Mouse (Mus musculus) frontal cortex, adult (tissue): ENCODE data around the gene Wdr37.
"Not testable (repeated sequence)": the region's sequence is repeated elsewhere in the genome, so short reads cannot be mapped to it uniquely, and the experiment has no call there.

ENCODE experiments used
- ATAC-seq: cut with Nextera tagmentation; 2 replicates; pipeline ENCODE4 v1.9.2; 2017; ENCODE audit warnings: mild to moderate bottlenecking, moderate library complexity, mixed read lengths; ENCODE audit not compliant: low TSS enrichment

Gene Wdr37

GRCm38 (mm10) chr13:8871314-8871962, at the start of gene Wdr37:
Gene Wdr37, minus strand, starts transcription at chr13:8871909.
- peak; percentile 84 for ATAC-seq

DNA sequence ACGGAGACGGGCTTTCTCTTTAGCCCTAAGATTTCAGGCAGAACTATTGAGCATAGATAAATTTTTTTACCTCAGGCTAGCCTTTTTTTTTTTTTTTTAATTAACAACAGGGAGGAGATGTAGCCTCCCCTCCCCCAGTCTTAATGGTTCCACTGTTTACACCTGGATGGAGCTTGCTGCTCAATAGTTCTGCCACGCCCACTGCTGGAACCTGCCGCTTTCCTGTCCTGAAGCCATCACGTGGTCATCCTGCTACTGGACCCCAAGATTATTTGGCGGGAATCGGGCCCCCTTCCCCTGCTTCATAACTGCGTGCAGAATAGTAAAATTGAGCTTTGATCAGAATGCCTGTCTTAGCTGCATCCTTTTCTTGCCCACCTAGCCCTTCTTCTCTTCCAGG, 42.2 kb upstream of the Wdr37 start:
- ATAC-seq = not testable (repeated sequence)

- ATAC-seq = not testable (repeated sequence)
Measured at GRCm38 (mm10) chr13:8905986-8906385, 34.3 kb upstream of the Wdr37 start.

GRCm38 (mm10) chr13:8888603-8889002, 16.9 kb upstream of the Wdr37 start:
- ATAC-seq = no peak

DNA sequence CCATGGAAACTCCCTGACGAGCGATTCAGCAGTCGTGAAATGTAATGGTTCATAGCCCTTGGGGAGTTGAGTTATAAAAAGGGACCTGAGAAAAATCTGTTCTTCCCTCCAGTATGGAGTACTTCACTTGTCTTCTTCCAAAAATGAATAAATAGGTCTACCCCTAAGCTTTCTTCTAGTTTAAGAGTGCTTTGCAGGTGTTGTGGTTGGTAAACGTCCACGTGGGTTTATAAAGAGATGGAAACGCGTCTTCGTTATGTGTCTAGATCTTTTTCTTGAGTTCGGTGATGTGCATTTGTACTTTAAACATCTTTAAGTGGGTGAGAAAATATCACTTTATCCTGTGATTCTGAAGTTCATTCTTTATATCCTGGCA, 14.5 kb upstream of the Wdr37 start:
- no peak for ATAC-seq

DNA sequence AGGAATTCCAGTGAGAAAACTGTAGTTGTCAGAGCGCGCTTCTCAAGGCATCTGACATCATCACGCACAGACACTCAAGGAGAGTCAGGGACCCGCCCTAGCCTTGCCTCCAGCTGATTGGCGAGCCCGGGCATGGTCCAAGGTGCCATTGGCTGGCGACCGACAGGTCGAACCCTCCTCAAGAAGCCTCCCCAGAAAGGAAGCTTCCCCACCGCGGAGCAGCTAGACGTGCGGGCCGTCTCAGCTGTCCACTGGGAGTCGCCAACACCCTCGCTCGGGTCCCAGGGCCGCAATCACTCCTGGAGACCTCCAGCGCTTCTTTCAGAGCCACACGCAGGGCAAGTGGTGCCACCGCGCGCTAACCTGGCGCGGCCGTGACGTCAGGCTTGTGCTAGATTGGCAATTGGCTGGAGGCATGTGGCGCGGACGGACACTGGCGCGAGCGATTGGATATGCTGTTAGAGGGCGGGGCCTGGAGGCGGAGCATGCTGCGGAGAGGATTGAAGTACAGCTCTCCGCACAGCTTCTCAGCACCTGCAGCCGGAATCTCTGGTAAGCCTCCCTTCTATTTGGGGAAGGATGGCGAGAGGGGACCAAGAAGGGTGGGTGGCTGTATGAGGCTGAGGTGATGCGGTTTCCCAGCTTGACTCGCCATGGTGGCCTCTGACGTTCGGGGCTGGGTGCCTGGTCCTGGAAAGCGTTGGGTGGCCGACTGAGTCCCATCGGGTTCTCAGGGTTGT, 13.9 kb upstream of the Wdr37 start, which contains the start of gene Idi1:
Gene Idi1, plus strand, starts transcription at position 57 of the 740 bp plus-strand sequence.
- ATAC-seq = peak; percentile 98

DNA sequence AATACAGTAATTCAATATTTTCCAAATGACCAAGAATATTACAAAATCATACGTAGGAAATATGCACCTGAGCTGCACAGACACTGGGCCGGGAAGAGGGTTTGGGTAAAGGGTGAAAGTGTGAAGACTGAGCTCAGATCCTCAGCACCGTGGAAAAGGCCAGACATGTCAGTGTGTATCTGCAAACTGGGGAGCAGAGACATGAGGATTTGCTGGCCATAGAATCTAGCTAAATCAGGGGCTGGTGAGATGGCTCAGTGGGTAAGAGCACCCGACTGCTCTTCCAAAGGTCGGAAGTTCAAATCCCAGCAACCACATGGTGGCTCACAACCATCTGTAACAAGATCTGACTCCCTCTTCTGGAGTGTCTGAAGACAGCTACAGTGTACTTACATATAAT, 12.2 kb upstream of the Wdr37 start:
- ATAC-seq = not testable (repeated sequence)

GRCm38 (mm10) chr13:8881611-8882010, 9.9 kb upstream of the Wdr37 start:
- ATAC-seq = no peak

DNA sequence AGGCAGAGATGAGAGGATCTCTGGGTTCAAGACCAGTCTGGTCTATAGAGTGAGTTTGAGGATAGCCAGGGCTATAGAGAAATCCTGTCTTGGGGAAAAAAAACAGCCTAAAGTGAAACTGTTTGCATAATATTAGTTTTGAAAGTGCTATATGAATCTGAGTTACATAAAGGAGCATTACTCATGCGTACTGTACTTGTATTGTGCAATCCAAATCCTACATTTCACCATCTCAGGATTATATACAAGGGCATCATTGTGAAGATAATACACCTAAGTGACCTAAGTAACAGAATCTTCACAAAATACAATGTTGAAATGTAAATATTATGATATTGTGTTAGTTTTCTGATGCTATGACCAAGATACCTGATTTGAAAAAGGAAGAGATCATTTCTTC, 2.1 kb upstream of the Wdr37 start:
- ATAC-seq = no peak

GRCm38 (mm10) chr13:8870510-8871313, 997 bp downstream of the Wdr37 start:
- ATAC-seq = peak; percentile 89

- no peak for ATAC-seq
Measured at GRCm38 (mm10) chr13:8870160-8870509, 1.6 kb downstream of the Wdr37 start.

DNA sequence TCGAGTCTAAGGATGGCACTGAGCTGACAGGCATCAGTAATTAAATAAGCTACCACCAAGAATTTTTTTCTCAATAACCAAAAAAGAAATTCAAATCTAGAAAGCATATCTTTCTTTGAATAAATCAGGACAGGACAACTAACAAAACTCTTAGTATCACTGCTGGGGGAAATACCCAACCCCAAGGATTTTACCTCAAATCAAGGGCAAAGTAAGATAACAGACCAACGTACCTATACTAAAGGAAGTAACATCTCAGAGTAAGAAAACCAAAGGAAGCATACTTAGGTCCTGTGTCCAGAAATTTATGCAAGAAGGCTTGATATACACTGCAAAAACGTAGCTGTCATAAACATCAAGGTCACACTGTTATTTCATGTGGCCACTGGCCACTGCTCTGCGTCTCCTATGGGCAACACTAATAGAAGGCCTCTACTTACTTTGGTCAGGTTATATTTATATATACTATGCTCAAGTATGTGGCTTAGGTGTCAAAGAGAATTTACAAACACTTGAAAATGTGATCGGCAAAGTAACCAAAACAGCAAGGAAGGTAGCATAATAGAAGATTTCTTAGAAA, 2.0 kb downstream of the Wdr37 start:
- no peak for ATAC-seq

DNA sequence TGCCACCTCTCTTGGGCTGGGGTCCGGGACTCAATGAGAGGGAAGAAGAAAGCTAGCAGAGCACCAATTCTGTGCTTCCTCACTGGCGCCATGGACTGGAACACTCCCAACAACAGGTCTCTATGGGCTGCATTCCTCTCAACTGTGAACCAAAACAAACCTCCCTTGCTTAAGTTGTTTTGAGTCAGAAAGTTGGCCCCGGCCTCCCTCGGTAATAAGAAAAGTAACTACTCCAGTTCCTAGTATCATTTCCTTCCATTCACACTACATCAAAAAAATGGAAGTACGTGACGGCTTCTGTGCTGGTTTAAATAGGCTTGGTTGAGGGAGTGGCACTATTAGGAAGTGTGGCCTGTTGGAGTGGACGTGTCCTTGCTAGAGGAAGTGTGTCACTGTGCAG, 5.1 kb downstream of the Wdr37 start:
- ATAC-seq = no peak

GRCm38 (mm10) chr13:8864990-8865389, 6.7 kb downstream of the Wdr37 start:
- ATAC-seq = no peak

GRCm38 (mm10) chr13:8860861-8861260, 10.8 kb downstream of the Wdr37 start:
- ATAC-seq = no peak

GRCm38 (mm10) chr13:8858453-8858852, 13.3 kb downstream of the Wdr37 start:
- ATAC-seq = no peak

GRCm38 (mm10) chr13:8854769-8855168, 16.9 kb downstream of the Wdr37 start:
- no peak for ATAC-seq

DNA sequence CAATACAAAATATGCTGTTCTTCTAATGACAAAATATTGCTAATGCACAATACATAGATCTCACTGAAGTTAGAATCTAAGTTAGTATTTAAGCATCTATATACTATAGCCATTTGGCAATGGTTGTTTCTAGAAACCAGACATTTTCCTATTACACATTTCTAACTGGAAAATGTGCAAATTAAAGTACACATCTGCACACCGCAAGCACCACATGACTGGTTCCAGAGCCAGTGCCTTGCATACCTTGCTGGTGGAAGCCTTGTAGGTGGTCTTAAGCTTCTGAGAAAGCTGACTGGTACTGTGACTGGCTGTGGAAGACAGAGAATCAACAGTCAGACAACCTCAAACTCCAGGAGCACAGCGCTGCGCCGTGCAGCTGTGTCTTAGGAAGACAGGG, 18.3 kb downstream of the Wdr37 start:
- ATAC-seq = no peak

DNA sequence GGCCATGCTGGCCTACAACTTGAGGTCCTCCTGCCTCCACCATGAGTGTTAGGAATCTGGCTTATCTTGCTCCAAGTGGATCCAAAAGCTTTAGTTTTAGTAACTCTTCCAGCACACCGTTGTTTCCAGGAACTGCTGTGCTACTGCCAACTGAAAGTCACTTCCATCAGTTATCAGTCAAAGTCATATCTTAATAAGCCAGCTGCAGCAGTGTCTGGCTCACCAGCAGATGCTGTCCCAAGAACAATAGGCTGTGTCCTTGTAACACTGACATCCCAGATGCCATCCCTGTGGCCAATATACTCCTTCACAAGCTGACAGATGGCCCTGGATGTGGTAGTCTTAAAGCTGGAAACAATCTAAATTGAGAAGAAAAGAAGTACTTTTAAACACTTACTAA, 22.4 kb downstream of the Wdr37 start:
- ATAC-seq = no peak

DNA sequence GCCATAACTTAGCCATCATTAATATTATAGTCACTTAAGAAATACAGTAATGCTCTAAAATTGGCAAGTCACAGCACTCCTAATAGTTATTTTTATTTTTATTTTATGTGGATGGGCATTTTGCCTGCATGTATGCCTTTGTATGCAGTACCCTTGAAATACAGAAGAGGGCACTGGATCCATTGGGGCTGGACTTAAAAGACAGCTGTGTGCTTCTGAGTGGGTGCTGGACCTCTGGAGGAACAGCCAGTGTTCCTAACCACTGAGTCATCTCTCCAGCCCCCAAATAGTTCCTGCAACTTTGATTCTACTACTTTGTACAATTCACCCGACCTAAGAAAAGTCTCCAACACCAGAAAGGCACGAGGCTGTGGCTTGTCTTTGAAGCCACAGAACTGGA, 24.0 kb downstream of the Wdr37 start:
- ATAC-seq = peak; percentile 79

DNA sequence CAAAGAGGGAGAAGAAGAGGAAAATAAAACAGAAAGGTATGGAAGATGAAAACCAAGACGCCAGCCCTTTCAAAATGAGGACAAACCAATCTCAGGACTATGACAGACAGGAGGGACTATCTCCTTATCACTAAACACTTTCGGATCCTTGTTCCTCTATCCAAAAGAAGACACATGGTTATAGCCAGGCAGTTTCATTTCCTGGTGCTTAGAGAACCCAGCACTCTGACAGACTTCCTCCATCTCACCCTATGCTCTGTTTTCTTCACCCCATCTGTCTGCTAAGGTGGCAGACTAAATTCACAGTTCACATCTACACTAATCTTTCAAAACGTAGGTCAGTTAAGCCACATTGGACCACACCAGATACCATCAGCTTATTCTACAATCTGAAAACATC, 29.4 kb downstream of the Wdr37 start:
- 0 out of 2 replicates have a peak, but pooled peaks have one; percentile 34 for ATAC-seq

DNA sequence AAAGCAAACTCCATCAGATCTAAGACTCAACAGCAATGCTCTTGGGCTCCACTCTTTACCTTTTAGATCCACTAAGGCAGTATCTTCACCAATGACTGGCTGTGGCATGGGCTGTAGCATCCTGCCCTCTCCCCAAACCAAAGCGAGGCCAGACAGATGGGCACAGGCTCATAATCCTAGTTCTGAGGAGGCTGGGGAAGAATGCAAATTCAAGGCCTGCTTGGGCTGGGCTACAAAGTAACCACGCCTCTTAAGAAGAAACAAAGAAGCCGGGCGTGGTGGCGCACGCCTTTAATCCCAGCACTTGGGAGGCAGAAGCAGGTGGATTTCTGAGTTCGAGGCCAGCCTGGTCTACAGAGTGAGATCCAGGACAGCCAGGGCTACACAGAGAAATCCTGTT, 29.9 kb downstream of the Wdr37 start:
- ATAC-seq = not testable (repeated sequence)
